Mouse (Mus musculus) lung, embryonic 16.5 days (tissue): ENCODE measurements around the gene Rasgef1a. TPM values are rescaled to one million over a fixed set of nuclear protein-coding genes. Genes with fewer than 3 reads are reported as not detected.
A peak's percentile ranks its signal among the peaks of the same experiment; 100 is the strongest.

Experiments used
- ATAC-seq: fragments of 200-750 bp; cut with Nextera tagmentation; 2 replicates; pipeline ENCODE4 v1.8.0; 2017; ENCODE audit warnings: low read depth, mild to moderate bottlenecking, moderate library complexity
- H3K27ac ChIP-seq: fragments of 300-500 bp; sonication (generic); 2 replicates; pipeline ENCODE4 v1.5.1; 2014; ENCODE audit warnings: mild to moderate bottlenecking, control low read depth, low read length
- H3K27me3 ChIP-seq: fragments of 300-500 bp; sonication (generic); 2 replicates; pipeline ENCODE4 v1.6.1; 2014; ENCODE audit warnings: low read depth, low read length, mixed read lengths; ENCODE audit not compliant: control insufficient read depth, insufficient read depth
- H3K36me3 ChIP-seq: fragments of 300-500 bp; sonication (generic); 2 replicates; pipeline ENCODE4 v1.6.1; 2014; ENCODE audit warnings: low read length; ENCODE audit not compliant: control insufficient read depth, insufficient read depth
- H3K4me1 ChIP-seq: fragments of 300-500 bp; sonication (generic); replicated peaks from 2 replicates; pipeline ENCODE4 v1.6.1; 2014; ENCODE audit warnings: low read length, mixed read lengths; ENCODE audit not compliant: control insufficient read depth, insufficient read depth
- H3K4me2 ChIP-seq: fragments of 300-500 bp; sonication (generic); 2 replicates; pipeline ENCODE4 v1.6.1; 2014; ENCODE audit warnings: low read depth, low read length, control low read depth
- H3K4me3 ChIP-seq: fragments of 300-500 bp; sonication (generic); 2 replicates; pipeline ENCODE4 v1.5.1; 2014; ENCODE audit warnings: mild to moderate bottlenecking, low read length, control low read depth
- H3K9ac ChIP-seq: fragments of 300-500 bp; sonication (generic); 2 replicates; pipeline ENCODE4 v1.6.1; 2014; ENCODE audit warnings: low read length, control low read depth
- H3K9me3 ChIP-seq: fragments of 300-500 bp; sonication (generic); 2 replicates; pipeline ENCODE4 v1.6.1; 2016; ENCODE audit warnings: low read length; ENCODE audit not compliant: control insufficient read depth
- WGBS: fragments of 180-500 bp; shearing (Covaris S2); extraction: QIAGEN DNeasy Blood & Tissue Kit; methylation state at CpG from one replicate; pipeline ENCODE4 v1.1.7; 2014; 5-methylcytosine and 5-hydroxymethylcytosine counted together
- polyA plus RNA-seq: library from polyadenylated mRNA; unstranded; fragments of >200 nt; fragmentation: Nextera tagmentation; extraction: Ambion mirVana; gene quantifications from 2 replicates; pipeline ENCODE4 v1.2.1, GENCODE M21; 2015

Gene Rasgef1a
- polyA plus RNA-seq, 1 experiment from 2014 or later: 6.1 TPM

GRCm38 (mm10) chr6:118001272-118001671 is 10.0 kb upstream of the Rasgef1a start:
- H3K4me1 ChIP-seq: no peaks in the 10 kb centered on the region
- no peaks in the 10 kb centered on the region for H3K27me3 ChIP-seq
- no peaks in the 10 kb centered on the region for H3K9me3 ChIP-seq
- WGBS: 19% methylated on average over 3 of the region's 3 CpGs
- H3K4me2 ChIP-seq: no peak overlapping the region
- no peak overlapping the region for H3K4me3 ChIP-seq
- no peak for ATAC-seq
- H3K36me3 ChIP-seq: no peaks in the 10 kb centered on the region
- no peak overlapping the region for H3K9ac ChIP-seq
- H3K27ac ChIP-seq: no peak overlapping the region

DNA sequence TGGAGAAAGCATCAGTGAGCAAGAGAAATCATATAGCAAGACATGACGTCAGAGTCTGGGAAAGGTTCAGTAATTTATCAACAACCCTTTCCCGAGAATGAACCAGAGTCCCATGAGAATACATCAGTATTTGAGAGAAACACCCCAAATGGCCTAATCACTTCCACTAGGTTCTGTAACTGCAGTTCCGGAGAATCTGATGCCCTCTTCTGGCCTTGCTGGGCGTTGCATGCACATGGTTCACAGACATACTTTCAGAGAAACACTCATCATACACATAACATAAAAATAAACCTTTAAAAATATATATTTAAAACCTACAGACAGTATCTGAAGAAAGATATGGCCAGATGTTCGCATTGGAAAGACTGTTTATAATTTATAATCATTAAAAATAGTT is 3.9 kb upstream of the Rasgef1a start:
- Histone ChIP-seq H3K4me3 (no peak overlapping the region), H3K9ac (no peak overlapping the region), H3K4me1 (peaks cover 4% of the 10 kb centered on the region), H3K4me2 (no peak overlapping the region), H3K9me3 (peaks cover 2% of the 10 kb centered on the region; the same call in 1 of the 2 replicates), H3K27me3 (peaks cover 23% of the 10 kb centered on the region), H3K27ac (no peak overlapping the region), H3K36me3 (no peaks in the 10 kb centered on the region)
- 44% methylated on average over 5 of the region's 5 CpGs for WGBS
- no peak for ATAC-seq

- ATAC-seq: no peak
Observed at GRCm38 (mm10) chr6:118007843-118008539, 3.2 kb upstream of the Rasgef1a start.

DNA sequence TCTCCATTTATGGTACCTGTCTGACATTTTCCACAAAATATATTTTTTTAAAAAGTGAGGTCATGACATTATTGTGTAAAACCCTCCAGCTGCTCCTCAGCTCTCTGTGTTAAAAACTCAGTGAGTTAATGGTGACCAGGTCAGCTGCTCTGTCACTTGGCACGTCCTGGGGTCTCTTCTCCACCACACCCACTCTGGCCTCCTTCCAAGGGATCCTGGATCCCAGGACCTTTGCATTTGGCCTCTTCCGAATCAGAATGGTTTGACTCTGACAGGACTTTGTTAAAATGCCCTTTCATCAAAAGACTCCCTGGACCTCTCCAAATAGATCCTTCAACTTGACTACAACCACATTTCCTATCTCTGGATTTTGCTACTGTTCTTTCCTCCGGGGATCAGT is 982 bp upstream of the Rasgef1a start:
- Histone ChIP-seq H3K4me1 (peaks cover 4% of the 10 kb centered on the region), H3K36me3 (no peaks in the 10 kb centered on the region), H3K9ac (no peak overlapping the region), H3K4me2 (no peak overlapping the region), H3K27ac (no peak overlapping the region), H3K4me3 (no peak overlapping the region), H3K27me3 (peaks cover 27% of the 10 kb centered on the region), H3K9me3 (peaks cover 2% of the 10 kb centered on the region; the same call in 1 of the 2 replicates)
- WGBS: 49% methylated on average over 3 of the region's 3 CpGs
- ATAC-seq: no peak

More at GRCm38 (mm10) chr6:118007843-118008539, 3.2 kb upstream of the Rasgef1a start:
- no peak overlapping the region for H3K4me3 ChIP-seq
- H3K4me2 ChIP-seq: no peak overlapping the region
- peaks cover 2% of the 10 kb centered on the region; the same call in 1 of the 2 replicates for H3K9me3 ChIP-seq
- peaks cover 27% of the 10 kb centered on the region for H3K27me3 ChIP-seq
- WGBS: 69% methylated on average over 4 of the region's 4 CpGs
- no peak overlapping the region for H3K27ac ChIP-seq
- H3K4me1 ChIP-seq: peaks cover 4% of the 10 kb centered on the region
- H3K36me3 ChIP-seq: no peaks in the 10 kb centered on the region
- H3K9ac ChIP-seq: no peak overlapping the region

GRCm38 (mm10) chr6:118011616-118012316 is 528 bp downstream of the Rasgef1a start:
- peak overlapping the region; percentile 94 for H3K4me2 ChIP-seq
- no peak overlapping the region for H3K27ac ChIP-seq
- H3K9ac ChIP-seq: peak overlapping the region; percentile 58
- 13% methylated on average over 31 of the region's 38 CpGs for whole genome bisulfite sequencing
- H3K4me3 ChIP-seq: peak overlapping the region; percentile 54
- H3K9me3 ChIP-seq: peaks cover 2% of the 10 kb centered on the region; the same call in 1 of the 2 replicates
- H3K4me1 ChIP-seq: peaks cover 4% of the 10 kb centered on the region
- no peaks in the 10 kb centered on the region for H3K36me3 ChIP-seq
- 0 out of 2 replicates have a peak, but pooled peaks have one; percentile 15 for ATAC-seq
- peaks cover 27% of the 10 kb centered on the region for H3K27me3 ChIP-seq

- Histone ChIP-seq H3K36me3 (no peaks in the 10 kb centered on the region), H3K4me2 (no peak overlapping the region), H3K27me3 (peaks cover 27% of the 10 kb centered on the region), H3K4me3 (no peak overlapping the region), H3K27ac (no peak overlapping the region), H3K9me3 (no peaks in the 10 kb centered on the region; the same call in 1 of the 2 replicates), H3K9ac (no peak overlapping the region), H3K4me1 (peaks cover 4% of the 10 kb centered on the region)
- 61% methylated on average over 3 of the region's 3 CpGs for WGBS
- no peak for ATAC-seq
Observed at GRCm38 (mm10) chr6:118012317-118012700, 1.1 kb downstream of the Rasgef1a start.

GRCm38 (mm10) chr6:118012987-118013866 is 2.0 kb downstream of the Rasgef1a start:
- Histone ChIP-seq H3K9me3 (no peaks in the 10 kb centered on the region), H3K9ac (no peak overlapping the region), H3K27me3 (peaks cover 29% of the 10 kb centered on the region), H3K4me2 (no peak overlapping the region), H3K4me1 (peaks cover 4% of the 10 kb centered on the region), H3K27ac (no peak overlapping the region), H3K36me3 (no peaks in the 10 kb centered on the region), H3K4me3 (no peak overlapping the region)
- ATAC-seq: no peak
- 64% methylated on average over 11 of the region's 11 CpGs for WGBS

- Histone ChIP-seq H3K27me3 (peaks cover 29% of the 10 kb centered on the region), H3K9me3 (no peaks in the 10 kb centered on the region), H3K27ac (no peak overlapping the region), H3K36me3 (no peaks in the 10 kb centered on the region), H3K4me1 (peaks cover 4% of the 10 kb centered on the region), H3K4me2 (no peak overlapping the region), H3K4me3 (no peak overlapping the region), H3K9ac (no peak overlapping the region)
- WGBS: 62% methylated on average over 4 of the region's 4 CpGs
- ATAC-seq: no peak
Observed at GRCm38 (mm10) chr6:118014881-118015280, 3.6 kb downstream of the Rasgef1a start.

DNA sequence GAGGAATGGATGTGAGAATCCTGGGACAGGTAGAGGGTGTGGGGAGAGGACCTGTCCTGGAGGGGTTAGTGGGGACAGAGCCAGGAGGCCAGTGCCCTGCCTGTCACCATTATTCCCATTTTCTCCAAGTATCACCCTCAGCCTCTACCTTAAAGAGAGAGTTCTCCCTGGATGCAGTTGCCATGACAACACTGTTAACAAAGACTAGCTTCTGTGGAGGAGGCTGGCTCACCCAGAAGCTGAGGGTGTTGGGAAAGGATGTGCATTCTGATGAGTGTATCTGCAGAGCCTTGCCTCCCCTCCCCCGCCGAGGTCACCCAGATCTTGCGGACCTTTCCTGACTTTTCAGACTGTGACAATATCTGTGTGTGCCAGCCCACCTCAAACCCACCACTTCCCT is 4.7 kb downstream of the Rasgef1a start:
- Histone ChIP-seq H3K9ac (no peak overlapping the region), H3K27ac (no peak overlapping the region), H3K36me3 (no peaks in the 10 kb centered on the region), H3K9me3 (no peaks in the 10 kb centered on the region), H3K4me3 (no peak overlapping the region), H3K4me1 (peaks cover 4% of the 10 kb centered on the region), H3K4me2 (no peak overlapping the region), H3K27me3 (peaks cover 19% of the 10 kb centered on the region)
- ATAC-seq: no peak
- 70% methylated on average over 3 of the region's 3 CpGs for WGBS
